Mouse (Mus musculus): ENCODE data around the gene Sprn. TPM values are rescaled to one million over a fixed set of nuclear protein-coding genes. Genes with fewer than 3 reads are reported as not detected.
A peak's percentile ranks its signal among the peaks of the same experiment; 100 is the strongest.
"Not testable (repeated sequence)": the region's sequence is repeated elsewhere in the genome, so short reads cannot be mapped to it uniquely, and the experiment has no call there.

The Sprn gene
- polyA plus RNA-seq, 1 experiment = 0.31 TPM

DNA sequence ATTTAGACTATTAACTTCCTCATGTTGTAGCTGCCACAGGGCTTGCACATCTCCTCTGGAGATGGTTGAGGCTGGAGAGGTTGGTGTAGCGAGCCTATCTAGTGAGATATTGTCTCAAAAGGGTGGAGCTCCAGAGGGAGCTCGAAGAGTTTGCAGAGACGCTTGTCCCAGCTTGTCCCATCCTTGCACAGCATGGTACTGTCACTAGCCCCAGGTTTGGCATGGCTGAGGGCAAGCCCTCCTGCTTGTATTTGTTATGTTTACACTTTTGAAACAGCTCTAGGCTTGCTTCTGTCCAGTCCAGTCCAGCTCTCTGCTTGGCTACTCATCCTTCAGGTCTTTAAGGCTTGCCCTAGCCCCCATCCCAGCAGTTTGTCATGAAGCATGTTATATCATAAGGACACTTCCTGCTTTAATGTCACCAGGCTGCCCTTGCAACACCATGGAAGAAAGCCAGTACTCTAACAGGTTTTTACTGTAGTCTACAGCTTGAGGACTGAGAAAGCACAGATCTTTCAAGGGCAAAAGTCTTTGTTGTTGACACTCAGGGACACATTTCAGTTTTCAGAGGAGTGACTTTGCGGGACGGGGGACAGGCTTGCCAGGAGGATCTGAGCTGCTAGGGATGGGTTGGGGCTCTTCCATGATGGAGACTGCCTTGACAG, 19.4 kb downstream of the Sprn start:
- Histone ChIP-seq H3K27ac (ENCODE audit: control insufficient read depth, insufficient read depth, low read length) (no peak overlapping the region), H3K27me3 (ENCODE audit: control insufficient read depth, insufficient read depth, low read length) (no peaks in the 10 kb centered on the region), H3K36me3 (ENCODE audit: control insufficient read depth, insufficient read depth, low read length) (peaks cover 1% of the 10 kb centered on the region; the same call in 1 of the 2 replicates), H3K4me1 (replicated peaks; ENCODE audit: control insufficient read depth, insufficient read depth, low read length) (no peaks in the 10 kb centered on the region; the same call in 1 of the 2 replicates), H3K4me3 (ENCODE audit: control insufficient read depth, insufficient read depth, low read length) (no peak overlapping the region)
- TF ChIP-seq POLR2A (IDR thresholded peaks at IDR 0.05; ENCODE audit: control insufficient read depth, extremely low read depth, insufficient read depth, low read length, poor library complexity) (no peak), CTCF (IDR thresholded peaks at IDR 0.05; ENCODE audit: borderline replicate concordance, control insufficient read depth, extremely low read depth, insufficient read depth, low read length, poor library complexity) (no peak)
- whole genome bisulfite sequencing = 88% methylated on average over 5 of the region's 5 CpGs
- no peak for DNase-seq

GRCm38 (mm10) chr7:140134033-140134432, 20.6 kb downstream of the Sprn start:
- DNase-seq; H3K27ac ChIP-seq (ENCODE audit: control insufficient read depth, insufficient read depth, low read length); H3K27me3 ChIP-seq (ENCODE audit: control insufficient read depth, insufficient read depth, low read length); H3K4me3 ChIP-seq (ENCODE audit: control insufficient read depth, insufficient read depth, low read length); H3K36me3 ChIP-seq (ENCODE audit: control insufficient read depth, insufficient read depth, low read length); H3K4me1 ChIP-seq (replicated peaks; ENCODE audit: control insufficient read depth, insufficient read depth, low read length): not testable (repeated sequence)
- WGBS = 32% methylated on average over 7 of the region's 7 CpGs

GRCm38 (mm10) chr7:140132184-140132583, 22.5 kb downstream of the Sprn start:
- H3K4me1 ChIP-seq (replicated peaks; ENCODE audit: control insufficient read depth, insufficient read depth, low read length); H3K4me3 ChIP-seq (ENCODE audit: control insufficient read depth, insufficient read depth, low read length); DNase-seq; H3K27me3 ChIP-seq (ENCODE audit: control insufficient read depth, insufficient read depth, low read length); H3K27ac ChIP-seq (ENCODE audit: control insufficient read depth, insufficient read depth, low read length); H3K36me3 ChIP-seq (ENCODE audit: control insufficient read depth, insufficient read depth, low read length): not testable (repeated sequence)
- 24% methylated on average over 7 of the region's 7 CpGs for WGBS

DNA sequence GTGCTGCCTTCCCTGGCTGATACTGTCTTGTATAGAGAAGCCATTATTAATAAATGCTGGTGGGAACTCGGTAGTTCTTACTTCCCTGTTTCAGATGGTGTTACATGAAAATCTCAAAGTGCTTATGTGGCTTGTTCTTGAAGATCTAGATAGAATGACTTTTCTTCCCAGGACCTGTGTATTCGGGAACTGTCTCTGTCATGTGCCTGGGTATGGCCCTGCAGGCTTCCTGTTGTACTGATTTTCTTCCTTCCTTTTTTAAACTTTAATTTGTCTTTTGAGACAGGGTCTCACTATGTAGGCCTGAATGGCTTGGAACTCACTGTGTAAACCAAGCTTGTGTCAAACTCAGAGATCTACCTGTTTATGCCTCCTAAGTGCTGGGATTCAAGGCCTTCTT, 26.8 kb downstream of the Sprn start:
- TF ChIP-seq CTCF (IDR thresholded peaks at IDR 0.05; ENCODE audit: borderline replicate concordance, control insufficient read depth, extremely low read depth, insufficient read depth, low read length, poor library complexity) (no peak), POLR2A (IDR thresholded peaks at IDR 0.05; ENCODE audit: control insufficient read depth, extremely low read depth, insufficient read depth, low read length, poor library complexity) (no peak)
- no peak for DNase-seq
- WGBS = 44% methylated on average over 2 of the region's 2 CpGs

GRCm38 (mm10) chr7:140126934-140127333, 27.7 kb downstream of the Sprn start:
- TF ChIP-seq POLR2A (IDR thresholded peaks at IDR 0.05; ENCODE audit: control insufficient read depth, extremely low read depth, insufficient read depth, low read length, poor library complexity) (no peak), CTCF (IDR thresholded peaks at IDR 0.05; ENCODE audit: borderline replicate concordance, control insufficient read depth, extremely low read depth, insufficient read depth, low read length, poor library complexity) (no peak)

More for the DNA sequence above, 26.8 kb downstream of the Sprn start:
- Histone ChIP-seq H3K4me1 (replicated peaks; ENCODE audit: control insufficient read depth, insufficient read depth, low read length) (peaks cover 12% of the 10 kb centered on the region), H3K36me3 (ENCODE audit: control insufficient read depth, insufficient read depth, low read length) (peaks cover 5% of the 10 kb centered on the region; the same call in 1 of the 2 replicates), H3K4me3 (ENCODE audit: control insufficient read depth, insufficient read depth, low read length) (no peak overlapping the region), H3K27ac (ENCODE audit: control insufficient read depth, insufficient read depth, low read length) (no peak overlapping the region), H3K27me3 (ENCODE audit: control insufficient read depth, insufficient read depth, low read length) (no peaks in the 10 kb centered on the region)

DNA sequence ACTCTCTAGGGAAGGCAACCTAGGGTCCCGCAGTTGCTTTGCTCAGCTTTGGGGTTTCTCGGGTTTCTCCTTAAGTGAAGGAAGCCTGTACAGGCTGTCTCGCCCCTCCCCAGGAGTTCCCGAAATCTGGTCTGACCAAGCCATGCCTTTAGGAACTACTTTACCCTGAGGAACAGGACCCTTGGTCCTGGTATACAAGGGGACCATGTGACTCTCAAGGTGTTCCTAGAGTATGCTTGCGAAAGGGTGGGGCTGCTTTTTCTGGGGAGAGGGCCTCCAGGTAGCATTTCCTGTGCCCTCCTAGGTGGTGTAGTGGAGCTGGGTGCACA, 28.7 kb downstream of the Sprn start:
- WGBS = 3% methylated on average over 5 of the region's 5 CpGs
- H3K4me3 ChIP-seq (ENCODE audit: control insufficient read depth, insufficient read depth, low read length) = peak overlapping the region; percentile 95
- TF ChIP-seq CTCF (IDR thresholded peaks at IDR 0.05; ENCODE audit: borderline replicate concordance, control insufficient read depth, extremely low read depth, insufficient read depth, low read length, poor library complexity) = no peak
- TF ChIP-seq POLR2A (IDR thresholded peaks at IDR 0.05; ENCODE audit: control insufficient read depth, extremely low read depth, insufficient read depth, low read length, poor library complexity) = no peak
- H3K4me1 ChIP-seq (replicated peaks; ENCODE audit: control insufficient read depth, insufficient read depth, low read length) = peaks cover 12% of the 10 kb centered on the region
- no peak overlapping the region; the same call in 1 of the 2 replicates for H3K27ac ChIP-seq (ENCODE audit: control insufficient read depth, insufficient read depth, low read length)
- DNase-seq = no peak
- no peaks in the 10 kb centered on the region for H3K27me3 ChIP-seq (ENCODE audit: control insufficient read depth, insufficient read depth, low read length)
- peaks cover 5% of the 10 kb centered on the region; the same call in 1 of the 2 replicates for H3K36me3 ChIP-seq (ENCODE audit: control insufficient read depth, insufficient read depth, low read length)

More at GRCm38 (mm10) chr7:140126934-140127333, 27.7 kb downstream of the Sprn start:
- H3K27ac ChIP-seq (ENCODE audit: control insufficient read depth, insufficient read depth, low read length) = no peak overlapping the region
- peaks cover 12% of the 10 kb centered on the region for H3K4me1 ChIP-seq (replicated peaks; ENCODE audit: control insufficient read depth, insufficient read depth, low read length)
- H3K4me3 ChIP-seq (ENCODE audit: control insufficient read depth, insufficient read depth, low read length) = no peak overlapping the region
- 47% methylated on average over 3 of the region's 3 CpGs for WGBS
- no peak for DNase-seq
- H3K27me3 ChIP-seq (ENCODE audit: control insufficient read depth, insufficient read depth, low read length) = no peaks in the 10 kb centered on the region
- H3K36me3 ChIP-seq (ENCODE audit: control insufficient read depth, insufficient read depth, low read length) = peaks cover 5% of the 10 kb centered on the region; the same call in 1 of the 2 replicates

Measured in thymus, adult 2 months (tissue).